ENCODE assay signal across 14 mouse cellular contexts in the genomic region with DNA sequence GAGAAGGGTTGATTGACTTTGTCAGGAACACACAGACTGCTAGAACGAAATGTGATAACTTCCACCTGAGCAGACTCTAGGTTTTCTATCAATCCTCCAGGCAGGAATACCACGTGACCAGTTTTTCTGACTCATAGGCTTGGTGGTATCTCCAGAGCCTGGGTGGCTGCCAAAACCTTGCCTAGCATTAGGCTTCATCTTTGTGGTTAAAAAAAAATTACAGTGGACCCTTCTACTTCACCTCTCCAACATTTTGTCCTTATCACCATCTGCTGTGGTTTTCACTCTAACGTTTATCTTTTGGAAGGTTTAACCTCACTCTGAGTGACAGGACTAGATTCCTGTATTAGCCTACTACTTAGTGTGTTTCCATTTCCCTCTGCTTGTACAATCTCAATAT.
DNase-seq lines count a peak whose midpoint lies in the region; TF ChIP-seq lines count a peak whose summit lies in the region.
"Had no signal": no experiment of that assay in that cellular context is flagged by ENCODE, and none has a peak within 500 bp of the region (broad histone marks: within the 10 kb centered on the region; RNA-seq: fewer than 3 reads in every experiment).

No protein-coding gene starts in this region.

- no peaks in the 10 kb centered on the region for H3K4me1 ChIP-seq in MEL (ENCODE audit: control insufficient read depth in 1 of 2, insufficient read depth in 2 of 2, low read length in 2 of 2)
- H3K4me1 ChIP-seq: embryonic facial prominence, embryonic 12.5 days; forebrain, embryonic 12.5 days; midbrain, embryonic 13.5 days; neural tube, embryonic 13.5 days had no signal

- no peak overlapping the region for H3K9ac ChIP-seq in MEL (ENCODE audit: control insufficient read depth, low read depth, low read length, poor library complexity, severe bottlenecking)
- H3K9ac ChIP-seq: embryonic facial prominence, embryonic 12.5 days; forebrain, embryonic 12.5 days; midbrain, embryonic 13.5 days; neural tube, embryonic 13.5 days had no signal

- no peaks in the 10 kb centered on the region for H3K79me2 ChIP-seq in MEL (ENCODE audit: control insufficient read depth, insufficient read depth, low read length, poor library complexity)

- no peaks in the 10 kb centered on the region for H3K27me3 ChIP-seq in MEL (ENCODE audit: control insufficient read depth in 1 of 2, insufficient read depth in 2 of 2, low read length in 2 of 2)
- H3K27me3 ChIP-seq: embryonic facial prominence, embryonic 12.5 days; forebrain, embryonic 12.5 days; midbrain, embryonic 13.5 days; neural tube, embryonic 13.5 days had no signal

- TF ChIP-seq CTCF in MEL (IDR thresholded peaks at IDR 0.05 in 2 of 3, conservative IDR thresholded peaks at IDR 0.05 in 1 of 3; ENCODE audit: control insufficient read depth in 1 of 3, insufficient read depth in 1 of 3, low read depth in 2 of 3, low read length in 3 of 3, poor library complexity in 1 of 3, severe bottlenecking in 1 of 3): no peak

- TF ChIP-seq EP300 in MEL (IDR thresholded peaks at IDR 0.05; ENCODE audit: low read depth in 1 of 2, low read length in 2 of 2): no peak

- no peak for TF ChIP-seq POLR2A in MEL (IDR thresholded peaks at IDR 0.05; ENCODE audit: control insufficient read depth in 1 of 2, insufficient read depth in 1 of 2, low read depth in 1 of 2, low read length in 2 of 2, poor library complexity in 1 of 2)

- intact Hi-C loops in heart, postnatal 10 days (cut with DNase I): no loop called here
- intact Hi-C loops in heart, postnatal 25 days (cut with DNase I): no loop called here

- no peak overlapping the region for H3K27ac ChIP-seq in MEL (ENCODE audit: control insufficient read depth, low read depth, low read length)
- H3K27ac ChIP-seq: embryonic facial prominence, embryonic 12.5 days; forebrain, embryonic 12.5 days; gastrocnemius, adult 2 months; midbrain, embryonic 13.5 days; neural tube, embryonic 13.5 days had no signal

- no peak for TF ChIP-seq RAD21 in MEL (IDR thresholded peaks at IDR 0.05; ENCODE audit: low read depth, low read length)

- no peak overlapping the region for H3K4me3 ChIP-seq in MEL (ENCODE audit: control insufficient read depth in 1 of 2, insufficient read depth in 1 of 2, low read depth in 2 of 2, low read length in 2 of 2)
- H3K4me3 ChIP-seq: embryonic facial prominence, embryonic 12.5 days; forebrain, embryonic 12.5 days; gastrocnemius, adult 2 months; midbrain, embryonic 13.5 days; neural tube, embryonic 13.5 days had no signal

- no peaks in the 10 kb centered on the region for H3K36me3 ChIP-seq in MEL (ENCODE audit: control insufficient read depth in 1 of 2, insufficient read depth in 2 of 2, low read length in 2 of 2)
- H3K36me3 ChIP-seq: embryonic facial prominence, embryonic 12.5 days; forebrain, embryonic 12.5 days; midbrain, embryonic 13.5 days; neural tube, embryonic 13.5 days had no signal

- DNase-seq in heart, postnatal 10 days: peak; percentile 6 to 15
- DNase-seq in heart, postnatal 25 days (ENCODE audit: low spot score): no peak
- DNase-seq in 3T3-L1 (ENCODE audit: low read depth, low spot score): peak; percentile 29
- DNase-seq in MEL (ENCODE audit: low read depth, low spot score): peak; percentile 37
- DNase-seq in c-Kit-positive CD71-negative TER-119-negative erythroid progenitor cells, embryonic 14.5 days (ENCODE audit: low read depth): peak; percentile 12
- no peak for DNase-seq in kidney, postnatal 25 days
- DNase-seq in liver: no peak
- DNase-seq in right cerebral cortex, postnatal 4 days: no peak
- DNase-seq: gastrocnemius, adult 2 months; thymus, postnatal 25 days had no signal

- no peaks in the 10 kb centered on the region for H3K9me3 ChIP-seq in MEL (replicated peaks; ENCODE audit: insufficient read depth, low read length)
- H3K9me3 ChIP-seq: embryonic facial prominence, embryonic 12.5 days; forebrain, embryonic 12.5 days; midbrain, embryonic 13.5 days; neural tube, embryonic 13.5 days had no signal

TF ChIP-seq in MEL, 35 proteins besides CTCF, POLR2A, EP300 and RAD21:
- TF ChIP-seq GATA1 (IDR thresholded peaks at IDR 0.05; ENCODE audit: low read depth, low read length) (peak; percentile 6; the same call in 1 of the 2 replicates), NELFE (IDR thresholded peaks at IDR 0.05; ENCODE audit: low read depth, low read length) (no peak), POLR2AphosphoS2 (IDR thresholded peaks at IDR 0.05; ENCODE audit: low read length) (no peak), TAL1 (IDR thresholded peaks at IDR 0.05; ENCODE audit: low read length) (no peak), MXI1 (IDR thresholded peaks at IDR 0.05; ENCODE audit: low read depth, low read length) (no peak), USF1 (IDR thresholded peaks at IDR 0.05; ENCODE audit: low read depth, low read length) (peak; percentile 69)

Comparison
In these comparisons a context has a peak if more than half of its experiments do, and no peak if none do; other contexts are left out.
1. DNase-seq: peak in heart, postnatal 10 days (2 of 2), 3T3-L1 (single experiment), MEL (single experiment) and c-Kit-positive CD71-negative TER-119-negative erythroid progenitor cells, embryonic 14.5 days (single experiment); none in heart, postnatal 25 days (single experiment), kidney, postnatal 25 days (0 of 2), liver (single experiment) and right cerebral cortex, postnatal 4 days (single experiment).